In the genomic region with DNA sequence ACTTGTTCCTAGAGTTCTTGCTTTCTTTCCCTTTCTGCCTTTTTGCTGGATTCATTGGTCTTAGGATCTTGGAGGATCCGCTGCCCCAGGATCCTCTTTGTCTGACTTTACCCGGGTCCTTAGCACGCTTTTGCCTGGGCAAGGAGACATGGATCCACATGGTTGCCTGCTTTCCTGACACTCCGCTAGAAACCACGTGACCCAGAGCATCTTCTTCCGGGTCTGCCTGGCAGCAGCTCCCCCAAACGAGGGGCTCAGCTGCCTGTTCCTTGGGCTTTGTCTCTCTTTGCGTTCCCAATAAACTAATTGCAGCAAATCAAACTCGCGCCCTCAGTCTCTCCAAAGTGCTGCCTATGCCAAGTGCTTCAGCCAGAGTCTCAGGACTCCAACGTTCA, we compare ENCODE assay signal across 9 mouse cellular contexts. TPM values are rescaled to one million over a fixed set of nuclear protein-coding genes. Genes with fewer than 3 reads are reported as not detected.
DNase-seq lines count a peak whose midpoint lies in the region; ATAC-seq lines count a peak whose summit lies in the region.
"Had no signal": no experiment of that assay in that cellular context is flagged by ENCODE, and none has a peak within 500 bp of the region (broad histone marks: within the 10 kb centered on the region; RNA-seq: fewer than 3 reads in every experiment).

No protein-coding gene starts in this region.

- H3K27me3 ChIP-seq in heart, embryonic 12.5 days (replicated peaks): peaks cover 52% of the 10 kb centered on the region
- H3K27me3 ChIP-seq in hindbrain, embryonic 12.5 days: 0 out of 2 replicates have a peak, but pooled peaks cover 7% of the 10 kb centered on the region
- peaks cover 13% of the 10 kb centered on the region; the same call in 1 of the 2 replicates for H3K27me3 ChIP-seq in midbrain, embryonic 13.5 days

- no peak for DNase-seq in heart, adult 9 months (ENCODE audit: low spot score in 2 of 2)
- peak; percentile 32 for DNase-seq in embryo, embryonic 10 days (ENCODE audit: low spot score)
- no peak for DNase-seq in urinary bladder, adult 18-20 months (ENCODE audit: low spot score in 2 of 2)
- no peak for DNase-seq in layer of hippocampus, adult 9-11 months

- H3K4me1 ChIP-seq in heart, embryonic 12.5 days (replicated peaks): peaks cover 11% of the 10 kb centered on the region
- peaks cover 9% of the 10 kb centered on the region for H3K4me1 ChIP-seq in hindbrain, embryonic 12.5 days
- peaks cover 11% of the 10 kb centered on the region for H3K4me1 ChIP-seq in midbrain, embryonic 13.5 days (replicated peaks)

- no peak overlapping the region for H3K27ac ChIP-seq in heart, embryonic 12.5 days (ENCODE audit: poor library complexity, severe bottlenecking)
- no peak overlapping the region for H3K27ac ChIP-seq in hindbrain, embryonic 12.5 days
- H3K27ac ChIP-seq in midbrain, embryonic 13.5 days: no peak overlapping the region

- H3K9ac ChIP-seq in heart, embryonic 12.5 days: no peak overlapping the region
- H3K9ac ChIP-seq in hindbrain, embryonic 12.5 days: peak overlapping the region; percentile 49; the same call in 1 of the 2 replicates
- H3K9ac ChIP-seq in midbrain, embryonic 13.5 days (replicated peaks): no peak overlapping the region

- H3K4me2 ChIP-seq in heart, embryonic 12.5 days: peak overlapping the region; percentile 72
- H3K4me2 ChIP-seq in hindbrain, embryonic 12.5 days (replicated peaks): peak overlapping the region; percentile 62
- H3K4me2 ChIP-seq in midbrain, embryonic 13.5 days (replicated peaks): peak overlapping the region; percentile 69

- H3K4me3 ChIP-seq in heart, embryonic 12.5 days: peak overlapping the region; percentile 34
- H3K4me3 ChIP-seq in hindbrain, embryonic 12.5 days: peak overlapping the region; percentile 19
- H3K4me3 ChIP-seq in midbrain, embryonic 13.5 days (replicated peaks): peak overlapping the region; percentile 38

- WGBS in heart, embryonic 12.5 days: 35% methylated on average over 11 of the region's 11 CpGs
- 27% methylated on average over 11 of the region's 11 CpGs for WGBS in hindbrain, embryonic 12.5 days
- WGBS in midbrain, embryonic 13.5 days: 31% methylated on average over 11 of the region's 11 CpGs

- H3K36me3 ChIP-seq in heart, embryonic 12.5 days: no peaks in the 10 kb centered on the region
- H3K36me3 ChIP-seq in hindbrain, embryonic 12.5 days: no peaks in the 10 kb centered on the region
- no peaks in the 10 kb centered on the region for H3K36me3 ChIP-seq in midbrain, embryonic 13.5 days

- no peak for ATAC-seq in heart, embryonic 12.5 days (ENCODE audit: insufficient number of reproducible peaks, low FRiP score)
- ATAC-seq in hindbrain, embryonic 12.5 days (ENCODE audit: low FRiP score): no peak
- ATAC-seq in midbrain, embryonic 13.5 days: peak; percentile 56; the same call in 1 of the 2 replicates
- no peak for ATAC-seq in megakaryocyte, adult 5-6 weeks (ENCODE audit: poor library complexity, severe bottlenecking)

- no peaks in the 10 kb centered on the region for H3K9me3 ChIP-seq in heart, embryonic 12.5 days (replicated peaks)
- no peaks in the 10 kb centered on the region for H3K9me3 ChIP-seq in hindbrain, embryonic 12.5 days (replicated peaks)
- no peaks in the 10 kb centered on the region for H3K9me3 ChIP-seq in midbrain, embryonic 13.5 days

RNA-seq across cellular contexts. Expression of a gene that starts 6.4 kb away (rescaled TPM):
- not detected in 2 replicates for polyA plus RNA-seq in heart, embryonic 12.5 days (2016; fragmentation: Nextera tagmentation; extraction: Ambion mirVana)
- polyA plus RNA-seq in hindbrain, embryonic 12.5 days (2016; fragmentation: Nextera tagmentation; extraction: Ambion mirVana): not detected in 2 replicates
- polyA plus RNA-seq in midbrain, embryonic 13.5 days (2015; fragmentation: Nextera tagmentation; extraction: Ambion mirVana): not detected in 2 replicates
- total RNA-seq in megakaryocyte, adult 5-6 weeks (2015): 0.33 and 1.4 TPM in 2 replicates
- 0.59 and 0.81 TPM in 2 replicates for total RNA-seq in megakaryocyte, adult 5-6 weeks (2017)
- total RNA-seq: gastrocnemius, postnatal 4 days had no signal

RNA-seq across cellular contexts. Expression of a gene that starts 11.6 kb away (rescaled TPM):
- not detected in 2 replicates for polyA plus RNA-seq in heart, embryonic 12.5 days (2016; fragmentation: Nextera tagmentation; extraction: Ambion mirVana)
- polyA plus RNA-seq in hindbrain, embryonic 12.5 days (2016; fragmentation: Nextera tagmentation; extraction: Ambion mirVana): not detected in 2 replicates
- not detected in 2 replicates for polyA plus RNA-seq in midbrain, embryonic 13.5 days (2015; fragmentation: Nextera tagmentation; extraction: Ambion mirVana)
- 1.5 and 2.5 TPM in 2 replicates for total RNA-seq in megakaryocyte, adult 5-6 weeks (2015)
- 0.73 and 1.1 TPM in 2 replicates for total RNA-seq in megakaryocyte, adult 5-6 weeks (2017)

RNA-seq across cellular contexts. Expression of a gene that starts 16.1 kb away (rescaled TPM):
- polyA plus RNA-seq in heart, embryonic 12.5 days (2016; fragmentation: Nextera tagmentation; extraction: Ambion mirVana): not detected in 2 replicates
- not detected in 2 replicates for polyA plus RNA-seq in hindbrain, embryonic 12.5 days (2016; fragmentation: Nextera tagmentation; extraction: Ambion mirVana)
- not detected in 2 replicates for polyA plus RNA-seq in midbrain, embryonic 13.5 days (2015; fragmentation: Nextera tagmentation; extraction: Ambion mirVana)
- total RNA-seq in megakaryocyte, adult 5-6 weeks (2015): 0.18 TPM in 1 of 2 replicates, not detected in the other
- total RNA-seq in megakaryocyte, adult 5-6 weeks (2017): not detected in 2 replicates
- total RNA-seq: gastrocnemius, postnatal 4 days had no signal

RNA-seq across cellular contexts. Expression of a gene that starts 32.1 kb away (rescaled TPM):
- polyA plus RNA-seq in heart, embryonic 12.5 days (2016; fragmentation: Nextera tagmentation; extraction: Ambion mirVana): not detected in 2 replicates
- polyA plus RNA-seq in hindbrain, embryonic 12.5 days (2016; fragmentation: Nextera tagmentation; extraction: Ambion mirVana): not detected in 2 replicates
- polyA plus RNA-seq in midbrain, embryonic 13.5 days (2015; fragmentation: Nextera tagmentation; extraction: Ambion mirVana): not detected in 2 replicates
- not detected in 2 replicates for total RNA-seq in megakaryocyte, adult 5-6 weeks (2015)
- total RNA-seq in megakaryocyte, adult 5-6 weeks (2017): not detected in 2 replicates
- total RNA-seq: gastrocnemius, postnatal 4 days had no signal

RNA-seq across cellular contexts. Expression of a gene that starts 37.4 kb away (rescaled TPM):
- not detected in 2 replicates for polyA plus RNA-seq in heart, embryonic 12.5 days (2016; fragmentation: Nextera tagmentation; extraction: Ambion mirVana)
- not detected in 2 replicates for polyA plus RNA-seq in hindbrain, embryonic 12.5 days (2016; fragmentation: Nextera tagmentation; extraction: Ambion mirVana)
- not detected in 2 replicates for polyA plus RNA-seq in midbrain, embryonic 13.5 days (2015; fragmentation: Nextera tagmentation; extraction: Ambion mirVana)
- not detected in 2 replicates for total RNA-seq in megakaryocyte, adult 5-6 weeks (2015)
- total RNA-seq in megakaryocyte, adult 5-6 weeks (2017): not detected in 2 replicates
